Mouse (Mus musculus): ENCODE measurements around the gene Acox1.

The Acox1 gene

GRCm38 (mm10) chr11:116198639-116199531 is at the start of gene Acox1, which contains the start of gene Ten1:
Gene Acox1, minus strand, starts transcription at chr11:116199045.
Gene Ten1, plus strand, starts transcription at chr11:116198855.
- DNase-seq (ENCODE audit: low read depth in 1 of 2, low spot score in 2 of 2): peak; percentile 71 to 86

GRCm38 (mm10) chr11:116247502-116248222 is 48.8 kb upstream of the Acox1 start:
- DNase-seq (ENCODE audit: low read depth in 1 of 2, low spot score in 2 of 2): no peak

- no peak for DNase-seq (ENCODE audit: low read depth in 1 of 2, low spot score in 2 of 2)
These were observed 46.8 kb upstream of the Acox1 start for GRCm38 (mm10) chr11:116245616-116246015.

- no peak for DNase-seq (ENCODE audit: low read depth in 1 of 2, low spot score in 2 of 2)
These were observed 45.7 kb upstream of the Acox1 start for GRCm38 (mm10) chr11:116244580-116244979.

- no peak for DNase-seq (ENCODE audit: low read depth in 1 of 2, low spot score in 2 of 2)
These were observed 42.9 kb upstream of the Acox1 start for GRCm38 (mm10) chr11:116241744-116242235.

- no peak for DNase-seq (ENCODE audit: low read depth in 1 of 2, low spot score in 2 of 2)
These were observed 41.0 kb upstream of the Acox1 start for GRCm38 (mm10) chr11:116239797-116240196.

GRCm38 (mm10) chr11:116237742-116238395 is 39.0 kb upstream of the Acox1 start, which contains the start of gene Evpl:
Gene Evpl, minus strand, starts transcription at chr11:116238077.
- DNase-seq (ENCODE audit: low read depth in 1 of 2, low spot score in 2 of 2): no peak

- no peak for DNase-seq (ENCODE audit: low read depth in 1 of 2, low spot score in 2 of 2)
These were observed 36.1 kb upstream of the Acox1 start for GRCm38 (mm10) chr11:116234901-116235300.

GRCm38 (mm10) chr11:116232427-116232826 is 33.6 kb upstream of the Acox1 start:
- no peak for DNase-seq (ENCODE audit: low read depth in 1 of 2, low spot score in 2 of 2)

- DNase-seq (ENCODE audit: low read depth in 1 of 2, low spot score in 2 of 2): no peak
These were observed 29.9 kb upstream of the Acox1 start for GRCm38 (mm10) chr11:116228699-116229098.

- DNase-seq (ENCODE audit: low read depth in 1 of 2, low spot score in 2 of 2): peak; percentile 40 to 60
These were observed 27.6 kb upstream of the Acox1 start for GRCm38 (mm10) chr11:116226414-116226813.

- DNase-seq (ENCODE audit: low read depth in 1 of 2, low spot score in 2 of 2): no peak
These were observed 23.9 kb upstream of the Acox1 start for GRCm38 (mm10) chr11:116222740-116223059.

GRCm38 (mm10) chr11:116221931-116222739 is 23.3 kb upstream of the Acox1 start:
- no peak for DNase-seq (ENCODE audit: low read depth in 1 of 2, low spot score in 2 of 2)

- DNase-seq (ENCODE audit: low read depth in 1 of 2, low spot score in 2 of 2): no peak
These were observed 21.0 kb upstream of the Acox1 start for GRCm38 (mm10) chr11:116219885-116220284.

- DNase-seq (ENCODE audit: low read depth in 1 of 2, low spot score in 2 of 2): no peak
These were observed 20.0 kb upstream of the Acox1 start for GRCm38 (mm10) chr11:116218737-116219400.

GRCm38 (mm10) chr11:116218263-116218662 is 19.4 kb upstream of the Acox1 start:
- DNase-seq (ENCODE audit: low read depth in 1 of 2, low spot score in 2 of 2): no peak

GRCm38 (mm10) chr11:116216549-116216948 is 17.7 kb upstream of the Acox1 start:
- DNase-seq (ENCODE audit: low read depth in 1 of 2, low spot score in 2 of 2): no peak

GRCm38 (mm10) chr11:116215991-116216390 is 17.1 kb upstream of the Acox1 start:
- no peak for DNase-seq (ENCODE audit: low read depth in 1 of 2, low spot score in 2 of 2)

GRCm38 (mm10) chr11:116215181-116215580 is 16.3 kb upstream of the Acox1 start:
- DNase-seq (ENCODE audit: low read depth in 1 of 2, low spot score in 2 of 2): no peak

GRCm38 (mm10) chr11:116213877-116214510 is 15.1 kb upstream of the Acox1 start:
- no peak for DNase-seq (ENCODE audit: low read depth in 1 of 2, low spot score in 2 of 2)

Data from monocyte, adult 2 months (primary cell).